Mouse (Mus musculus): ENCODE results near the gene Gm20696. TPM values are rescaled to one million over a fixed set of nuclear protein-coding genes. Genes with fewer than 3 reads are reported as not detected.
A peak's percentile ranks its signal among the peaks of the same experiment; 100 is the strongest.

The Gm20696 gene
- total and polyA plus RNA-seq, 2 experiments from 2014 or later = 2.5 to 3.6 TPM

GRCm38 (mm10) chr6:99269921-99270320 is 396.7 kb downstream of the Gm20696 start:
- no peaks in the 10 kb centered on the region for H3K9me3 ChIP-seq (ENCODE audit: low read length)
- H3K9ac ChIP-seq (replicated peaks; ENCODE audit: low read length) = no peak overlapping the region
- peaks cover 6% of the 10 kb centered on the region for H3K4me1 ChIP-seq (ENCODE audit: insufficient read depth, low read length)
- H3K4me3 ChIP-seq (ENCODE audit: low read length) = no peak overlapping the region
- H3K4me2 ChIP-seq (ENCODE audit: low read depth, low read length) = no peak overlapping the region
- H3K27ac ChIP-seq = no peak overlapping the region
- DNase-seq (ENCODE audit: low spot score) = no peak
- H3K27me3 ChIP-seq (ENCODE audit: insufficient read depth, low read length) = no peaks in the 10 kb centered on the region
- no peak for ATAC-seq
- TF ChIP-seq CTCF (IDR thresholded peaks at IDR 0.05; ENCODE audit: low read depth) = no peak
- 85% methylated on average over 6 of the region's 6 CpGs for whole genome bisulfite sequencing
- H3K36me3 ChIP-seq (ENCODE audit: insufficient read depth, low read length) = no peaks in the 10 kb centered on the region

DNA sequence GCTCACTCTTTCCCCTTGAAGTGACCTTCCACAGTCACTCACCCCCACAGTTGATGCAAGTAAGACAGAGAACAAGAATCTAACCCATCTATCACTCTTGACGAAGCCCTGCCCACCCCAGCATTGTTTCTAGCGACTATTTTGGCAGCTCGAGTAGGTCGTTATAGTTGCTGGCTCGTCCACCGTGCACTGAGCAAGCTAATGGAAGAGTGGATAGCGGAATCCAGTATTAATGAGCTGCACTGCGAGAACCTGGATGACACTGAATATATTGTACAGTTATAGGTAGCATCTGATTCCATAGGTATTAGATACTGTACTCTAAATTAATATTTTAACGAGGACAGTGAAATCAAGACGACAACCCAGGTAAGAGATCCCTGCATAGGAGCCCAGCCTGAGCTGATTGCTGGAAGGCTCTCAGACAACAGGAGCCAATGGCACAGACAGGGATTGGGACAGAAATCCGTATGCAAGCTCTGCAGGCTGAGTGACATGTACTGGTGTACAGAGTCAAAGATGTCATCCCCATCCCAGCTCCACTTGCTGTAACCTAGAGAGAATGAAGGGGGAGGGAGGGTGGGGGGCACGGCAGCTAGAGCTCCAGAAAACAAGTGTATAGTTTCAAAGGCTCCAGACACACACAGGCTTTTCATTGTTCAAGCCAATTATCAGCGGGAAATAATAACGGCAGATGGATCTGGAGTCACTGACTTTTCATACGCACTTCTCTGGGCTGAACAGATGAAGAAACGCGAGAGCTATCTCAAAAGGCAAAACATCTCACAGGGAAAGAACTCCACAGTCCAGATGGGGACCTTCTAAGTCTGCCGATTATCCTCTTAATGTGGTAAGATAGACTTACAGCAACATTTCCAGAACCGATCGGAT is 398.2 kb downstream of the Gm20696 start:
- Histone ChIP-seq H3K27ac (no peak overlapping the region), H3K4me2 (ENCODE audit: low read depth, low read length) (0 out of 2 replicates have a peak overlapping the region, but pooled peaks have one; percentile 11), H3K9ac (replicated peaks; ENCODE audit: low read length) (no peak overlapping the region), H3K27me3 (ENCODE audit: insufficient read depth, low read length) (no peaks in the 10 kb centered on the region), H3K4me3 (ENCODE audit: low read length) (no peak overlapping the region), H3K9me3 (ENCODE audit: low read length) (no peaks in the 10 kb centered on the region), H3K4me1 (ENCODE audit: insufficient read depth, low read length) (peaks cover 6% of the 10 kb centered on the region), H3K36me3 (ENCODE audit: insufficient read depth, low read length) (no peaks in the 10 kb centered on the region)
- no peak for TF ChIP-seq CTCF (IDR thresholded peaks at IDR 0.05; ENCODE audit: low read depth)
- ATAC-seq (0 out of 2 replicates have a peak, but pooled peaks have one; percentile 32), DNase-seq (ENCODE audit: low spot score) (peak; percentile 32)
- WGBS = 44% methylated on average over 20 of the region's 20 CpGs

DNA sequence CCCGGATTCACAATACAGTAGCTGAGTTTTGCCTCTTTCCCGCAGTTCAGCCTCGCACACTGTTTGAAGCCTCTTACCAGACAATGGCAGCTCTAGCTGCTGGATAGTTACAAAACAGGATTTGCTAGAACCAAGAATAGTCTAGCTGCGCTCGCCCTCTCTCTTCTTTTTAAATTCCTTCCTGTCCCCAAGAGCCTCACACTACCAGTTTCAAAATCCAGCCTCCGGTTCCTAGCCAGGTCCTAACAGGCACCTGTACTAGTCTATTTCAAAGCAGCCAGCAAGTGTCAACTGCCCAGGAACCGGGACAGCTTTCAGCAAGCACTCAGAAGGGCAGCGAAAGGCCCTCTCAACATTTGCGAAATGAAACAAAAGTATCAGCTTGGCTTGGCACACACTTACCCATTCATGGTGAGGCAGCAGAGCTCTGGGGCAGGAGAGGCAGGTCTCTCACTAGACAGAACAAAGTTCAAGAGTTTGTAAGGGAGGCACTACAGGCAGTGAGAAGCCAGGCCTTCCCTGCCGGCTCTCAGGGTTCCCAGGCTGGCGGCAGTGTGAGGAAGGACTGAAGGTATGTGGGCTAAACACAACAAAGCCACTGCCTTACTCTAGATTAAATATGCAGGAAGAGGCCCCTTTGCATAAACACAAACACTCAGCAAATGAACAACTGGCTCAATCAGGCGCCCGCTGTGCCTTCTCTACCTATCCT is 400.5 kb downstream of the Gm20696 start:
- Histone ChIP-seq H3K4me3 (ENCODE audit: low read length) (no peak overlapping the region), H3K9ac (replicated peaks; ENCODE audit: low read length) (no peak overlapping the region)
- 29% methylated on average over 13 of the region's 13 CpGs for WGBS

DNA sequence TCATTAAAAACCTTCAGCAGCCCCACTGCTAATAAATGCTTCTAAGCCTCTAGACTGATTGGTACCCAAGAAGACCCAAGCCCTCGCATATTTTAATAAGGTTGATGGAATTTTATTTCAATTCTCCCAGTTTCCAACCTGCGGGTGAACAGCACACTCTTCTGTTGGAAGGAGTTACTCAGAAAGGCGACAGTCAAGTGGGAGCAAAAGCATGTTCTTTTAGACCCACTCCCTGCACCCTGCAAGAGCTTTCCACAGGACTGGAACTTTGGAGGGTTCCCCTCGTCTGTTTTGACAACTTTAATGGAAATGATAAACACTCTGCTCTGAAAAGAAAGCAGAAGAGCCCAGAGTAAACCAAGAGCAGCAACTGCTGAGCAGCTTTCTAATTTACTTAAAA is 401.4 kb downstream of the Gm20696 start:
- Histone ChIP-seq H3K27ac (no peak overlapping the region), H3K9ac (replicated peaks; ENCODE audit: low read length) (no peak overlapping the region), H3K9me3 (ENCODE audit: low read length) (no peaks in the 10 kb centered on the region), H3K4me1 (ENCODE audit: insufficient read depth, low read length) (peaks cover 3% of the 10 kb centered on the region), H3K4me3 (ENCODE audit: low read length) (no peak overlapping the region), H3K36me3 (ENCODE audit: insufficient read depth, low read length) (no peaks in the 10 kb centered on the region), H3K27me3 (ENCODE audit: insufficient read depth, low read length) (no peaks in the 10 kb centered on the region), H3K4me2 (ENCODE audit: low read depth, low read length) (peak overlapping the region; percentile 36; the same call in 1 of the 2 replicates)
- WGBS = 47% methylated on average over 4 of the region's 4 CpGs
- DNase-seq (ENCODE audit: low spot score) = peak; percentile 39
- ATAC-seq = no peak
- peak; percentile 51 for TF ChIP-seq CTCF (IDR thresholded peaks at IDR 0.05; ENCODE audit: low read depth)

More for the DNA sequence above, 400.5 kb downstream of the Gm20696 start:
- peaks cover 6% of the 10 kb centered on the region for H3K4me1 ChIP-seq (ENCODE audit: insufficient read depth, low read length)
- no peaks in the 10 kb centered on the region for H3K36me3 ChIP-seq (ENCODE audit: insufficient read depth, low read length)
- peak overlapping the region; percentile 37; the same call in 1 of the 2 replicates for H3K27ac ChIP-seq
- H3K9me3 ChIP-seq (ENCODE audit: low read length) = no peaks in the 10 kb centered on the region
- no peak for TF ChIP-seq CTCF (IDR thresholded peaks at IDR 0.05; ENCODE audit: low read depth)
- DNase-seq (ENCODE audit: low spot score) = peak; percentile 8
- no peak for ATAC-seq
- peak overlapping the region; percentile 36 for H3K4me2 ChIP-seq (ENCODE audit: low read depth, low read length)
- H3K27me3 ChIP-seq (ENCODE audit: insufficient read depth, low read length) = no peaks in the 10 kb centered on the region

- no peak for TF ChIP-seq CTCF (IDR thresholded peaks at IDR 0.05; ENCODE audit: low read depth)
- DNase-seq (ENCODE audit: low spot score) (no peak), ATAC-seq (no peak)
- Histone ChIP-seq H3K27ac (no peak overlapping the region), H3K9ac (replicated peaks; ENCODE audit: low read length) (no peak overlapping the region), H3K27me3 (ENCODE audit: insufficient read depth, low read length) (no peaks in the 10 kb centered on the region), H3K9me3 (ENCODE audit: low read length) (no peaks in the 10 kb centered on the region), H3K4me3 (ENCODE audit: low read length) (no peak overlapping the region), H3K36me3 (ENCODE audit: insufficient read depth, low read length) (no peaks in the 10 kb centered on the region), H3K4me1 (ENCODE audit: insufficient read depth, low read length) (peaks cover 3% of the 10 kb centered on the region), H3K4me2 (ENCODE audit: low read depth, low read length) (no peak overlapping the region)
- 42% methylated on average over 13 of the region's 13 CpGs for WGBS
Observed at GRCm38 (mm10) chr6:99264192-99265093, 402.2 kb downstream of the Gm20696 start.

GRCm38 (mm10) chr6:99263886-99264185 is 402.8 kb downstream of the Gm20696 start:
- no peaks in the 10 kb centered on the region for H3K9me3 ChIP-seq (ENCODE audit: low read length)
- no peaks in the 10 kb centered on the region for H3K27me3 ChIP-seq (ENCODE audit: insufficient read depth, low read length)
- peak; percentile 13 for DNase-seq (ENCODE audit: low spot score)
- WGBS = 46% methylated on average over 2 of the region's 2 CpGs
- peaks cover 3% of the 10 kb centered on the region for H3K4me1 ChIP-seq (ENCODE audit: insufficient read depth, low read length)
- no peak overlapping the region for H3K9ac ChIP-seq (replicated peaks; ENCODE audit: low read length)
- TF ChIP-seq CTCF (IDR thresholded peaks at IDR 0.05; ENCODE audit: low read depth) = no peak
- H3K27ac ChIP-seq = no peak overlapping the region
- no peaks in the 10 kb centered on the region for H3K36me3 ChIP-seq (ENCODE audit: insufficient read depth, low read length)
- no peak for ATAC-seq
- no peak overlapping the region for H3K4me3 ChIP-seq (ENCODE audit: low read length)
- no peak overlapping the region for H3K4me2 ChIP-seq (ENCODE audit: low read depth, low read length)

Measured in hindbrain, postnatal 0 days (tissue).